20 mouse cellular contexts compared by ENCODE assay signal in the genomic region with DNA sequence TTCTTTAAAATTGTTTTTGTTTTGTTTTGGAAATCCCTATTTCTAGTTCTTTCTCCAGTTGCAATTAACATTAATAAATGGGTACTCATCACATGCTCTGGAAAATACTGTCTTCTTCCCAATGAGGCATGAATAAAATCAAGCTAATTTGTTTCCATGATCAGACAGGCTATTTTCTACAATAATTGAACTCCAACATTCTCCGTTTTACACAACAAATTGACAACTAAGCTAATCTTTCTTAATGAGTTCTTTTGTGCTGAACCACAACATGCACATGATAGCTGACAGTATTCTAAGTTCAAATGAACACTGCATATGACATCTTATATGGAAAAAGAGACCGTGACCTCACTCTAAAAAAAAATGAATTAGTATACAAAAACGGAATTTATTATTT.
"Had no signal": no experiment of that assay in that cellular context is flagged by ENCODE, and none has a peak within 500 bp of the region (broad histone marks: within the 10 kb centered on the region; RNA-seq: fewer than 3 reads in every experiment).

No protein-coding gene starts in this region.

- DNase-seq: cerebellum, adult 9-10 months; cerebellum, adult 9-11 months; cerebellum, postnatal 10 days; cerebellum, postnatal 14 days; cerebellum, postnatal 25 days; cerebellum, postnatal 36 days; embryo, embryonic 11 days; forebrain, postnatal 0 days; gastrocnemius, adult 2 months; gastrocnemius, postnatal 10 days; gastrocnemius, postnatal 14 days; gastrocnemius, postnatal 25 days; gastrocnemius, postnatal 36 days; heart, adult 11 months; heart, adult 18-20 months; heart, adult 2 months had no signal

- ATAC-seq: forebrain, embryonic 13.5 days; forebrain, embryonic 14.5 days; forebrain, embryonic 15.5 days; forebrain, embryonic 16.5 days; forebrain, postnatal 0 days had no signal
